ENCODE assay signal across 11 mouse cellular contexts in the genomic region with DNA sequence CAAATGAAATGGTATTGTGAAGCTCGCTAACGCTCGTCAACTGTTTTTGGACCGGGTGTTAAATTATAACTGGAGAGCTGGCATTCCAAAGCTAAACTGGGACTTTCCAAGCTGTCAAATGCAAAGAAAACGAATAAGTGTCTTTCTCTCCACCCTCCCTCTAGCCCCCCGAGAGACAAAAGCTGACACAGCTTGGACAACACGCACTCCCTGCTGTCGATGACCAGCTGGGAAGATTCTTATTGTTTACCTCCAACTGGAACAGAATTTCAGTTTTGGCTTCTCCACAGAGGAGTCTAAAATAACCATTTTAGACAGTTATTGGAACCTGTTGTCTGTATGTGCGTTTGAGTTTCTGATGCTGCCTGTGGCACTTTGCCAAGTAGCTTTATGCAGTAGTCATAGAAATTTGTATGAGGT.
DNase-seq lines count a peak whose midpoint lies in the region; ATAC-seq and TF ChIP-seq lines count a peak whose summit lies in the region.
"Had no signal": no experiment of that assay in that cellular context is flagged by ENCODE, and none has a peak within 500 bp of the region (broad histone marks: within the 10 kb centered on the region; RNA-seq: fewer than 3 reads in every experiment).

No protein-coding gene starts in this region.

- H3K36me3 ChIP-seq in hindbrain, postnatal 0 days (ENCODE audit: insufficient read depth, low read length): no peaks in the 10 kb centered on the region
- H3K36me3 ChIP-seq in hindbrain, embryonic 14.5 days (replicated peaks; ENCODE audit: control insufficient read depth, insufficient read depth): no peaks in the 10 kb centered on the region
- H3K36me3 ChIP-seq in lung, postnatal 0 days (ENCODE audit: insufficient read depth, low read length): no peaks in the 10 kb centered on the region

- no peak for TF ChIP-seq POLR2A in brain, embryonic 14.5 days (IDR thresholded peaks at IDR 0.05; ENCODE audit: borderline replicate concordance, extremely low read depth, insufficient read depth, insufficient read length, poor library complexity, severe bottlenecking)

- TF ChIP-seq CTCF in hindbrain, postnatal 0 days (IDR thresholded peaks at IDR 0.05; ENCODE audit: low read depth): no peak
- no peak for TF ChIP-seq CTCF in lung, postnatal 0 days (IDR thresholded peaks at IDR 0.05)
- TF ChIP-seq CTCF in brain, embryonic 14.5 days (IDR thresholded peaks at IDR 0.05; ENCODE audit: borderline replicate concordance, extremely low read depth, insufficient read depth, insufficient read length): no peak

- DNase-seq in hindbrain, postnatal 0 days (ENCODE audit: low spot score): peak; percentile 20
- no peak for DNase-seq in hindbrain, embryonic 14.5 days (ENCODE audit: low spot score)
- peak; percentile 37 for DNase-seq in lung, postnatal 0 days (ENCODE audit: low spot score)
- no peak for DNase-seq in lung, postnatal 14 days
- peak; percentile 74 for DNase-seq in brain, embryonic 14.5 days (ENCODE audit: low read depth)
- peak; percentile 29 for DNase-seq in left cerebral cortex, postnatal 4 days
- DNase-seq in cerebellum, adult 8-10 months: no peak
- DNase-seq: adrenal gland, adult 2 months; kidney, adult 2 months had no signal

- H3K4me2 ChIP-seq in hindbrain, postnatal 0 days (ENCODE audit: low read depth, low read length): no peak overlapping the region
- no peak overlapping the region for H3K4me2 ChIP-seq in hindbrain, embryonic 14.5 days (replicated peaks)
- H3K4me2 ChIP-seq in lung, postnatal 0 days (replicated peaks; ENCODE audit: low read depth, low read length): no peak overlapping the region

- no peak overlapping the region for H3K9ac ChIP-seq in hindbrain, postnatal 0 days (replicated peaks; ENCODE audit: low read length)
- no peak overlapping the region for H3K9ac ChIP-seq in hindbrain, embryonic 14.5 days
- no peak overlapping the region for H3K9ac ChIP-seq in lung, postnatal 0 days (replicated peaks; ENCODE audit: low read depth)

- no peak for ATAC-seq in hindbrain, postnatal 0 days
- ATAC-seq in hindbrain, embryonic 14.5 days (ENCODE audit: low FRiP score): no peak
- ATAC-seq in lung, postnatal 0 days: peak; percentile 42; the same call in 1 of the 2 replicates
- ATAC-seq: midbrain, embryonic 16.5 days had no signal

- H3K9me3 ChIP-seq in hindbrain, postnatal 0 days (ENCODE audit: low read length): no peaks in the 10 kb centered on the region
- no peaks in the 10 kb centered on the region for H3K9me3 ChIP-seq in hindbrain, embryonic 14.5 days (ENCODE audit: control insufficient read depth, low read length)
- H3K9me3 ChIP-seq in lung, postnatal 0 days (ENCODE audit: low read length): no peaks in the 10 kb centered on the region

- 30% methylated on average over 9 of the region's 9 CpGs for WGBS in hindbrain, postnatal 0 days
- 36% methylated on average over 9 of the region's 9 CpGs for WGBS in hindbrain, embryonic 14.5 days
- 48% methylated on average over 9 of the region's 9 CpGs for WGBS in lung, postnatal 0 days

- no peaks in the 10 kb centered on the region for H3K27me3 ChIP-seq in hindbrain, postnatal 0 days (ENCODE audit: insufficient read depth, low read length)
- H3K27me3 ChIP-seq in hindbrain, embryonic 14.5 days (ENCODE audit: control insufficient read depth, insufficient read depth, low read length): no peaks in the 10 kb centered on the region
- H3K27me3 ChIP-seq in lung, postnatal 0 days (replicated peaks; ENCODE audit: insufficient read depth, low read length): no peaks in the 10 kb centered on the region

- intact Hi-C loops in left cerebral cortex, postnatal 4 days (cut with DNase I): loop anchor here (5.0 kb wide), 1 partner anchor 104 kb away; no protein-coding TSS in a partner anchor

- no peak overlapping the region for H3K27ac ChIP-seq in hindbrain, postnatal 0 days
- no peak overlapping the region for H3K27ac ChIP-seq in hindbrain, embryonic 14.5 days
- H3K27ac ChIP-seq in lung, postnatal 0 days (ENCODE audit: low read length): no peak overlapping the region
- H3K27ac ChIP-seq: macrophage had no signal

- peaks cover 22% of the 10 kb centered on the region for H3K4me1 ChIP-seq in hindbrain, postnatal 0 days (ENCODE audit: insufficient read depth, low read length)
- peaks cover 15% of the 10 kb centered on the region for H3K4me1 ChIP-seq in hindbrain, embryonic 14.5 days (replicated peaks; ENCODE audit: control insufficient read depth, insufficient read depth, low read length)
- H3K4me1 ChIP-seq in lung, postnatal 0 days (ENCODE audit: insufficient read depth, low read depth, low read length): peaks cover 4% of the 10 kb centered on the region; the same call in 1 of the 2 replicates

- no peak for TF ChIP-seq EP300 in lung, postnatal 0 days (IDR thresholded peaks at IDR 0.05)

- no peak overlapping the region for H3K4me3 ChIP-seq in hindbrain, postnatal 0 days (ENCODE audit: low read length)
- no peak overlapping the region for H3K4me3 ChIP-seq in hindbrain, embryonic 14.5 days (replicated peaks; ENCODE audit: low read length)
- no peak overlapping the region for H3K4me3 ChIP-seq in lung, postnatal 0 days (ENCODE audit: low read depth, low read length)

Comparison
In these comparisons a context has a peak if more than half of its experiments do, and no peak if none do; other contexts are left out.
1. DNase-seq: peak in hindbrain, postnatal 0 days (single experiment), lung, postnatal 0 days (single experiment), brain, embryonic 14.5 days (single experiment) and left cerebral cortex, postnatal 4 days (single experiment); none in hindbrain, embryonic 14.5 days (single experiment), lung, postnatal 14 days (single experiment) and cerebellum, adult 8-10 months (single experiment).